Mouse (Mus musculus) liver, adult 2 months (tissue): ENCODE data around the gene Mecom.

Experiments
- CTCF ChIP-seq: fragments of 200-500 bp; IDR thresholded peaks from 2 replicates; pipeline ENCODE4 v1.5.1; 2011; ENCODE audit warnings: low read depth, low read length, control low read depth
- POLR2A ChIP-seq: fragments of 200-500 bp; IDR thresholded peaks from 2 replicates; pipeline ENCODE4 v1.6.1; 2011; ENCODE audit warnings: low read length, control low read depth; ENCODE audit not compliant: insufficient read depth; ENCODE audit errors: extremely low read depth

DNA sequence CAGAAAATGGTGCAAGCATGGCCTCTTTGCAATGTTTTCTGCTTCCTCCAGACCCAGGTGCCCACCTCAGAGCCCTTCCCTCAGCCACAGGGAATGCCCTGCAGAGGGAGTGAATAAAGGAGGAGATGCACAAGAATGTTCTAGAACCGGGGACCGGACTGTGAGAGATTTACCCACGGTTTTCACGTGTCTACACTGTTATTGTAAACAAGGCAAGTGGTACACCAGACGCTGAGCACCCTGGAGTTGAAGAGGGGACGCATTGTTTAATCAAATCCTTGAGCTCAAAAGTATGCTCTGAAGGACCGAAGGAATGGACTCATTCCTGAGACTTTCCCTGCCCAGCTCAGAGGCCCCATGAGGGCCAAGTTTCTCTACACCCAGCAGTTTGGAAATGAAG is 43.2 kb downstream of the Mecom start:
- TF ChIP-seq CTCF = no peak
- TF ChIP-seq POLR2A = no peak
